Mouse (Mus musculus): ENCODE results near the gene Gm10190. TPM values are rescaled to one million over a fixed set of nuclear protein-coding genes. Genes with fewer than 3 reads are reported as not detected.
"Not testable (repeated sequence)": the region's sequence is repeated elsewhere in the genome, so short reads cannot be mapped to it uniquely, and the experiment has no call there.

The Gm10190 gene
- polyA plus RNA-seq, 1 experiment from 2014 or later = 1.8 TPM

- not testable (repeated sequence) for DNase-seq (ENCODE audit: low spot score); H3K4me2 ChIP-seq (replicated peaks; ENCODE audit: low read depth, low read length); H3K4me3 ChIP-seq (ENCODE audit: low read depth, low read length); H3K4me1 ChIP-seq (replicated peaks; ENCODE audit: control insufficient read depth, insufficient read depth, low read length); ATAC-seq (ENCODE audit: low FRiP score); H3K27me3 ChIP-seq (ENCODE audit: control insufficient read depth, insufficient read depth, low read length); H3K9ac ChIP-seq (ENCODE audit: low read depth, low read length); H3K27ac ChIP-seq (ENCODE audit: low read depth, low read length); H3K9me3 ChIP-seq (ENCODE audit: control insufficient read depth, low read length); H3K36me3 ChIP-seq (ENCODE audit: control insufficient read depth, insufficient read depth, low read length)
Measured at GRCm38 (mm10) chr17:80378386-80378785, 5.0 kb upstream of the Gm10190 start.

- Histone ChIP-seq H3K9me3 (ENCODE audit: control insufficient read depth, low read length) (no peaks in the 10 kb centered on the region), H3K9ac (ENCODE audit: low read depth, low read length) (peak overlapping the region; percentile 73), H3K27ac (ENCODE audit: low read depth, low read length) (no peak overlapping the region), H3K4me2 (replicated peaks; ENCODE audit: low read depth, low read length) (peak overlapping the region; percentile 71), H3K4me3 (ENCODE audit: low read depth, low read length) (peak overlapping the region; percentile 42), H3K27me3 (ENCODE audit: control insufficient read depth, insufficient read depth, low read length) (peaks cover 3% of the 10 kb centered on the region; the same call in 1 of the 2 replicates), H3K36me3 (ENCODE audit: control insufficient read depth, insufficient read depth, low read length) (no peaks in the 10 kb centered on the region), H3K4me1 (replicated peaks; ENCODE audit: control insufficient read depth, insufficient read depth, low read length) (peaks cover 4% of the 10 kb centered on the region; the same call in 1 of the 2 replicates)
- DNase-seq (ENCODE audit: low spot score) (peak; percentile 71), ATAC-seq (ENCODE audit: low FRiP score) (peak; percentile 84)
- 19% methylated on average over 29 of the region's 29 CpGs for WGBS
Measured at GRCm38 (mm10) chr17:80373726-80374096, 370 bp upstream of the Gm10190 start.

GRCm38 (mm10) chr17:80368606-80369005 lies 4.7 kb downstream of the Gm10190 start:
- Histone ChIP-seq H3K36me3 (ENCODE audit: control insufficient read depth, insufficient read depth, low read length) (no peaks in the 10 kb centered on the region), H3K4me2 (replicated peaks; ENCODE audit: low read depth, low read length) (no peak overlapping the region), H3K9me3 (ENCODE audit: control insufficient read depth, low read length) (no peaks in the 10 kb centered on the region), H3K27me3 (ENCODE audit: control insufficient read depth, insufficient read depth, low read length) (peaks cover 3% of the 10 kb centered on the region; the same call in 1 of the 2 replicates), H3K4me3 (ENCODE audit: low read depth, low read length) (no peak overlapping the region), H3K9ac (ENCODE audit: low read depth, low read length) (no peak overlapping the region), H3K4me1 (replicated peaks; ENCODE audit: control insufficient read depth, insufficient read depth, low read length) (peaks cover 4% of the 10 kb centered on the region; the same call in 1 of the 2 replicates), H3K27ac (ENCODE audit: low read depth, low read length) (no peak overlapping the region)
- WGBS = 81% methylated on average over 9 of the region's 9 CpGs
- ATAC-seq (ENCODE audit: low FRiP score) (no peak), DNase-seq (ENCODE audit: low spot score) (no peak)

- H3K36me3 ChIP-seq (ENCODE audit: control insufficient read depth, insufficient read depth, low read length) = no peaks in the 10 kb centered on the region
- no peaks in the 10 kb centered on the region for H3K27me3 ChIP-seq (ENCODE audit: control insufficient read depth, insufficient read depth, low read length)
- no peak overlapping the region for H3K4me3 ChIP-seq (ENCODE audit: low read depth, low read length)
- H3K27ac ChIP-seq (ENCODE audit: low read depth, low read length) = no peak overlapping the region
- 89% methylated on average over 5 of the region's 5 CpGs for WGBS
- H3K9ac ChIP-seq (ENCODE audit: low read depth, low read length) = no peak overlapping the region
- no peak for DNase-seq (ENCODE audit: low spot score)
- H3K9me3 ChIP-seq (ENCODE audit: control insufficient read depth, low read length) = no peaks in the 10 kb centered on the region
- no peaks in the 10 kb centered on the region for H3K4me1 ChIP-seq (replicated peaks; ENCODE audit: control insufficient read depth, insufficient read depth, low read length)
- ATAC-seq (ENCODE audit: low FRiP score) = no peak
- H3K4me2 ChIP-seq (replicated peaks; ENCODE audit: low read depth, low read length) = no peak overlapping the region
Measured at GRCm38 (mm10) chr17:80367276-80367675, 6.1 kb downstream of the Gm10190 start.

- Histone ChIP-seq H3K4me2 (replicated peaks; ENCODE audit: low read depth, low read length) (no peak overlapping the region), H3K9ac (ENCODE audit: low read depth, low read length) (no peak overlapping the region), H3K27me3 (ENCODE audit: control insufficient read depth, insufficient read depth, low read length) (no peaks in the 10 kb centered on the region), H3K27ac (ENCODE audit: low read depth, low read length) (no peak overlapping the region), H3K9me3 (ENCODE audit: control insufficient read depth, low read length) (no peaks in the 10 kb centered on the region), H3K36me3 (ENCODE audit: control insufficient read depth, insufficient read depth, low read length) (no peaks in the 10 kb centered on the region), H3K4me3 (ENCODE audit: low read depth, low read length) (no peak overlapping the region), H3K4me1 (replicated peaks; ENCODE audit: control insufficient read depth, insufficient read depth, low read length) (no peaks in the 10 kb centered on the region)
- 89% methylated on average over 8 of the region's 8 CpGs for WGBS
- no peak for ATAC-seq (ENCODE audit: low FRiP score)
- no peak for DNase-seq (ENCODE audit: low spot score)
Measured at GRCm38 (mm10) chr17:80360245-80360644, 13.1 kb downstream of the Gm10190 start.

GRCm38 (mm10) chr17:80347234-80347633 lies 26.1 kb downstream of the Gm10190 start:
- WGBS = 39% methylated on average over 6 of the region's 6 CpGs
- Histone ChIP-seq H3K27me3 (ENCODE audit: control insufficient read depth, insufficient read depth, low read length) (no peaks in the 10 kb centered on the region), H3K36me3 (ENCODE audit: control insufficient read depth, insufficient read depth, low read length) (no peaks in the 10 kb centered on the region), H3K9ac (ENCODE audit: low read depth, low read length) (no peak overlapping the region), H3K4me1 (replicated peaks; ENCODE audit: control insufficient read depth, insufficient read depth, low read length) (no peaks in the 10 kb centered on the region), H3K4me2 (replicated peaks; ENCODE audit: low read depth, low read length) (no peak overlapping the region), H3K4me3 (ENCODE audit: low read depth, low read length) (no peak overlapping the region), H3K27ac (ENCODE audit: low read depth, low read length) (no peak overlapping the region), H3K9me3 (ENCODE audit: control insufficient read depth, low read length) (no peaks in the 10 kb centered on the region)
- DNase-seq (ENCODE audit: low spot score) (peak; percentile 23), ATAC-seq (ENCODE audit: low FRiP score) (no peak)

GRCm38 (mm10) chr17:80346591-80347125 lies 26.7 kb downstream of the Gm10190 start:
- H3K4me1 ChIP-seq (replicated peaks; ENCODE audit: control insufficient read depth, insufficient read depth, low read length) = no peaks in the 10 kb centered on the region
- H3K9ac ChIP-seq (ENCODE audit: low read depth, low read length) = no peak overlapping the region
- no peak overlapping the region for H3K4me3 ChIP-seq (ENCODE audit: low read depth, low read length)
- DNase-seq (ENCODE audit: low spot score) (peak; percentile 28), ATAC-seq (ENCODE audit: low FRiP score) (no peak)
- no peaks in the 10 kb centered on the region for H3K36me3 ChIP-seq (ENCODE audit: control insufficient read depth, insufficient read depth, low read length)
- H3K27me3 ChIP-seq (ENCODE audit: control insufficient read depth, insufficient read depth, low read length) = no peaks in the 10 kb centered on the region
- H3K27ac ChIP-seq (ENCODE audit: low read depth, low read length) = no peak overlapping the region
- 21% methylated on average over 11 of the region's 11 CpGs for WGBS
- no peaks in the 10 kb centered on the region for H3K9me3 ChIP-seq (ENCODE audit: control insufficient read depth, low read length)
- no peak overlapping the region for H3K4me2 ChIP-seq (replicated peaks; ENCODE audit: low read depth, low read length)

- no peak overlapping the region for H3K4me2 ChIP-seq (replicated peaks; ENCODE audit: low read depth, low read length)
- no peaks in the 10 kb centered on the region for H3K27me3 ChIP-seq (ENCODE audit: control insufficient read depth, insufficient read depth, low read length)
- no peaks in the 10 kb centered on the region for H3K4me1 ChIP-seq (replicated peaks; ENCODE audit: control insufficient read depth, insufficient read depth, low read length)
- no peaks in the 10 kb centered on the region for H3K36me3 ChIP-seq (ENCODE audit: control insufficient read depth, insufficient read depth, low read length)
- WGBS = 79% methylated on average over 4 of the region's 4 CpGs
- no peak overlapping the region for H3K4me3 ChIP-seq (ENCODE audit: low read depth, low read length)
- ATAC-seq (ENCODE audit: low FRiP score) (no peak), DNase-seq (ENCODE audit: low spot score) (peak; percentile 28)
- H3K9me3 ChIP-seq (ENCODE audit: control insufficient read depth, low read length) = no peaks in the 10 kb centered on the region
- H3K9ac ChIP-seq (ENCODE audit: low read depth, low read length) = no peak overlapping the region
- no peak overlapping the region for H3K27ac ChIP-seq (ENCODE audit: low read depth, low read length)
Measured at GRCm38 (mm10) chr17:80345277-80345676, 28.1 kb downstream of the Gm10190 start.

GRCm38 (mm10) chr17:80332386-80332785 lies 41.0 kb downstream of the Gm10190 start:
- no peak overlapping the region for H3K4me3 ChIP-seq (ENCODE audit: low read depth, low read length)
- H3K9ac ChIP-seq (ENCODE audit: low read depth, low read length) = no peak overlapping the region
- H3K27me3 ChIP-seq (ENCODE audit: control insufficient read depth, insufficient read depth, low read length) = no peaks in the 10 kb centered on the region
- DNase-seq (ENCODE audit: low spot score) = no peak
- H3K27ac ChIP-seq (ENCODE audit: low read depth, low read length) = no peak overlapping the region
- H3K4me2 ChIP-seq (replicated peaks; ENCODE audit: low read depth, low read length) = no peak overlapping the region
- ATAC-seq (ENCODE audit: low FRiP score) = no peak
- WGBS = 78% methylated on average over 2 of the region's 2 CpGs
- H3K9me3 ChIP-seq (ENCODE audit: control insufficient read depth, low read length) = no peaks in the 10 kb centered on the region
- H3K36me3 ChIP-seq (ENCODE audit: control insufficient read depth, insufficient read depth, low read length) = no peaks in the 10 kb centered on the region
- no peaks in the 10 kb centered on the region for H3K4me1 ChIP-seq (replicated peaks; ENCODE audit: control insufficient read depth, insufficient read depth, low read length)
